Mouse (Mus musculus) neural tube, embryonic 15.5 days (tissue): ENCODE results near the gene Txnrd2. TPM values are rescaled to one million over a fixed set of nuclear protein-coding genes. Genes with fewer than 3 reads are reported as not detected.
A peak's percentile ranks its signal among the peaks of the same experiment; 100 is the strongest.

Experiments used
- ATAC-seq: fragments of 200-750 bp; cut with Nextera tagmentation; 2 replicates; pipeline ENCODE4 v1.8.0; 2017; ENCODE audit warnings: mild to moderate bottlenecking, moderate TSS enrichment, moderate library complexity; ENCODE audit not compliant: low FRiP score
- H3K27ac ChIP-seq: fragments of 300-500 bp; sonication (generic); replicated peaks from 2 replicates; pipeline ENCODE4 v1.5.1; 2015; ENCODE audit warnings: mild to moderate bottlenecking, inconsistent platforms
- H3K27me3 ChIP-seq: fragments of 300-500 bp; sonication (generic); replicated peaks from 2 replicates; pipeline ENCODE4 v1.6.1; 2015; ENCODE audit warnings: inconsistent platforms
- H3K36me3 ChIP-seq: fragments of 300-500 bp; sonication (generic); 2 replicates; pipeline ENCODE4 v1.6.1; 2015; ENCODE audit warnings: inconsistent platforms
- H3K4me1 ChIP-seq: fragments of 300-500 bp; sonication (generic); 2 replicates; pipeline ENCODE4 v1.6.1; 2015; ENCODE audit warnings: inconsistent platforms
- H3K4me2 ChIP-seq: fragments of 300-500 bp; sonication (generic); 2 replicates; pipeline ENCODE4 v1.6.1; 2015; ENCODE audit warnings: inconsistent platforms, mild to moderate bottlenecking, moderate library complexity
- H3K4me3 ChIP-seq: fragments of 300-500 bp; sonication (generic); replicated peaks from 2 replicates; pipeline ENCODE4 v1.5.1; 2015; ENCODE audit warnings: mild to moderate bottlenecking, inconsistent platforms
- H3K9ac ChIP-seq: fragments of 300-500 bp; sonication (generic); replicated peaks from 2 replicates; pipeline ENCODE4 v1.6.1; 2015; ENCODE audit warnings: mild to moderate bottlenecking, inconsistent platforms
- H3K9me3 ChIP-seq: fragments of 300-500 bp; sonication (generic); replicated peaks from 2 replicates; pipeline ENCODE4 v1.6.1; 2016; ENCODE audit warnings: inconsistent platforms
- WGBS: fragments of 180-500 bp; shearing (Covaris S2); methylation state at CpG from one replicate; pipeline ENCODE4 v1.1.7; 2015; ENCODE audit warnings: mixed read lengths; 5-methylcytosine and 5-hydroxymethylcytosine counted together
- polyA plus RNA-seq: library from polyadenylated mRNA; unstranded; fragments of >200 nt; fragmentation: Nextera tagmentation; extraction: Ambion mirVana; gene quantifications from 2 replicates; pipeline ENCODE4 v1.2.1, GENCODE M21; 2015

The Txnrd2 gene
- polyA plus RNA-seq: 28.3 and 30.9 TPM in 2 replicates

GRCm38 (mm10) chr16:18426215-18426791 is at the start of gene Txnrd2:
Gene Txnrd2, plus strand, starts transcription at chr16:18426384.
- Histone ChIP-seq H3K4me1 (peaks cover 30% of the 10 kb centered on the region), H3K9me3 (no peaks in the 10 kb centered on the region)
- WGBS: under 1% methylated on average over 52 of the region's 52 CpGs

GRCm38 (mm10) chr16:18377203-18377602 is 49.0 kb upstream of the Txnrd2 start:
- Histone ChIP-seq H3K4me3 (no peak overlapping the region), H3K4me2 (no peak overlapping the region), H3K36me3 (no peaks in the 10 kb centered on the region), H3K9ac (no peak overlapping the region), H3K9me3 (no peaks in the 10 kb centered on the region), H3K27ac (no peak overlapping the region), H3K27me3 (no peaks in the 10 kb centered on the region), H3K4me1 (peaks cover 37% of the 10 kb centered on the region)
- WGBS: 10% methylated on average over 3 of the region's 3 CpGs
- ATAC-seq: no peak

More at GRCm38 (mm10) chr16:18426215-18426791, at the start of gene Txnrd2:
- Histone ChIP-seq H3K27me3 (no peaks in the 10 kb centered on the region), H3K9ac (peak within 1 kb of the TSS; percentile 75), H3K27ac (peak within 1 kb of the TSS; percentile 78), H3K36me3 (peaks cover 10% of the 10 kb centered on the region), H3K4me3 (peak within 1 kb of the TSS; percentile 66), H3K4me2 (peak within 1 kb of the TSS; percentile 90)
- ATAC-seq: peak; percentile 85

GRCm38 (mm10) chr16:18378489-18378888 is 47.7 kb upstream of the Txnrd2 start:
- Histone ChIP-seq H3K9me3 (no peaks in the 10 kb centered on the region), H3K4me2 (no peak overlapping the region), H3K4me3 (no peak overlapping the region), H3K27ac (no peak overlapping the region), H3K36me3 (no peaks in the 10 kb centered on the region), H3K4me1 (peaks cover 48% of the 10 kb centered on the region), H3K9ac (no peak overlapping the region), H3K27me3 (no peaks in the 10 kb centered on the region)
- WGBS: 41% methylated on average over 1 of the region's 1 CpGs
- ATAC-seq: no peak

DNA sequence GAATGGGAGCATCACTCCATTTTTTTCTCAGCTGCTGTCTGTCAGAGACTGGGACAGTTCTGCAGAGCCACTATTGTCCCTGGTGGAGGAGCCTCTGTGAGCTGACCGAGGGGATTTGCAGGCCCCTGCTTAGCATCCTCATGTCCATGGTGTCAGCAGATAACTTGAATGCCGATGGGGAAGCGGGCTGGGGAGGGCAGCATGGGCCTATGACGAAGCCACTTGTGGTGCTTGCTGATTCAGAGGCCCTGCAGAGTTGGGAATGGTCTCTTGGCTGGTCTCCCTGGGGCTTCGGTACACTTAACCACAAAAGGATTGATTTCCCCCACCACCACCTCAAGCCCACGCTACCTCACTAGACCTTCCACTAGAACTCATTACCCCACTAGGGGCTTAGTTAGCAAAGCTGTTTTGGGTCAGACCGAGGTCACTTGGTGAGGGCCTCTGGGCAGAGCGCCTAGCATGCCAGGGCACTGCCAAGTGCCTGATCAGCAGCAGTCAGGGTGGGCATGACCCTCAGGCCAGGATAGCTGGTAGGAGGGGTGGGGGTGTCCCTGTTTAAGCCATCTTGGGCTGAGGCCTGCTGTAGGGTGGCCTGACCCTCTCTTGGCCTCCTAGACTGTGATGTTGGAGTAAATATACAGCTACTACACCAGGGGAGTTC is 46.7 kb upstream of the Txnrd2 start:
- no peaks in the 10 kb centered on the region for H3K9me3 ChIP-seq
- H3K36me3 ChIP-seq: no peaks in the 10 kb centered on the region
- H3K4me3 ChIP-seq: no peak overlapping the region
- ATAC-seq: peak; percentile 29; the same call in 1 of the 2 replicates
- no peak overlapping the region for H3K9ac ChIP-seq
- H3K4me1 ChIP-seq: peaks cover 57% of the 10 kb centered on the region
- H3K4me2 ChIP-seq: no peak overlapping the region
- no peaks in the 10 kb centered on the region for H3K27me3 ChIP-seq
- H3K27ac ChIP-seq: peak overlapping the region; percentile 76
- WGBS: 55% methylated on average over 8 of the region's 8 CpGs

- H3K36me3 ChIP-seq: no peaks in the 10 kb centered on the region
- no peak overlapping the region for H3K4me2 ChIP-seq
- WGBS: 16% methylated on average over 6 of the region's 6 CpGs
- H3K4me3 ChIP-seq: no peak overlapping the region
- H3K9ac ChIP-seq: no peak overlapping the region
- no peaks in the 10 kb centered on the region for H3K27me3 ChIP-seq
- no peaks in the 10 kb centered on the region for H3K9me3 ChIP-seq
- peak overlapping the region; percentile 76 for H3K27ac ChIP-seq
- peaks cover 58% of the 10 kb centered on the region for H3K4me1 ChIP-seq
- ATAC-seq: peak; percentile 67
Measured at GRCm38 (mm10) chr16:18380495-18381063, 45.6 kb upstream of the Txnrd2 start.

DNA sequence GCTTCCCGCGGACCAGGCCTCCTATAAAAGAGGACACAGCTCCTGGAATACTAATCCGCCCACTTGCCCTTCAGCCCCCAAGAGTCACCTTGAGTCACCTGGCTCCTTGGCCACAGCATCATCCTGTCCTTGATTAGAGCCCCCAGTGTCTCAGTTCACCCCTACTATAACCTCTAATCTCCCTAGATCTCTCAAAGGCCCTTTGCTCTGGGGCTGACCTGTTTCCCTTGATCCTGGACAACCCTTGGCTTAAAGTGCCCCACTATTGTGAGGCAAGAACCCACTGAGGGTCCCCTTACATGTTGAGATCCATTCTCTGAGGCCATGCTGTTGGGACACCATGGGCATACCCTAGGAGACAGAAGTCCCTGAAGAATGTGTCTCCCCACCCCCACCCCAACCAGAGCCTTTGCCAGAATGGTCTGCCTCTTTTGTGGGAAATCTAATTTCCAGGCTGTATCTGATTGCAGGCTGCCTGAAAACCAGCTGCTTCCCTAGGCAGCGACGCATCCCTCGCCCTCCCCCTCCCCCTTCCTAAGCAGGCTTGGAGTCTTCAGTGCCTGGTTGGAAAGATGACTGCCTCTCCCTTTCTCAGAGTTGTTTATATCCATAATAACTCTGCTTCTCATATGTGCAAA is 44.4 kb upstream of the Txnrd2 start:
- H3K4me3 ChIP-seq: no peak overlapping the region
- no peaks in the 10 kb centered on the region for H3K36me3 ChIP-seq
- peak overlapping the region; percentile 76 for H3K27ac ChIP-seq
- H3K4me1 ChIP-seq: peaks cover 65% of the 10 kb centered on the region
- no peaks in the 10 kb centered on the region for H3K27me3 ChIP-seq
- no peak overlapping the region for H3K4me2 ChIP-seq
- ATAC-seq: no peak
- no peaks in the 10 kb centered on the region for H3K9me3 ChIP-seq
- 47% methylated on average over 6 of the region's 6 CpGs for WGBS
- H3K9ac ChIP-seq: no peak overlapping the region

GRCm38 (mm10) chr16:18383045-18383726 is 43.0 kb upstream of the Txnrd2 start:
- H3K27me3 ChIP-seq: no peaks in the 10 kb centered on the region
- no peak overlapping the region for H3K4me3 ChIP-seq
- H3K36me3 ChIP-seq: no peaks in the 10 kb centered on the region
- no peak overlapping the region for H3K4me2 ChIP-seq
- no peak for ATAC-seq
- peak overlapping the region; percentile 67; the same call in 1 of the 2 replicates for H3K27ac ChIP-seq
- H3K4me1 ChIP-seq: peaks cover 74% of the 10 kb centered on the region
- WGBS: 74% methylated on average over 9 of the region's 9 CpGs
- H3K9me3 ChIP-seq: no peaks in the 10 kb centered on the region
- H3K9ac ChIP-seq: no peak overlapping the region

GRCm38 (mm10) chr16:18383756-18384155 is 42.4 kb upstream of the Txnrd2 start:
- Histone ChIP-seq H3K9me3 (no peaks in the 10 kb centered on the region), H3K4me2 (no peak overlapping the region), H3K4me1 (peaks cover 80% of the 10 kb centered on the region), H3K9ac (no peak overlapping the region), H3K27me3 (no peaks in the 10 kb centered on the region), H3K4me3 (no peak overlapping the region), H3K27ac (peak overlapping the region; percentile 67; the same call in 1 of the 2 replicates), H3K36me3 (no peaks in the 10 kb centered on the region)
- 11% methylated on average over 3 of the region's 3 CpGs for WGBS
- no peak for ATAC-seq

- Histone ChIP-seq H3K4me2 (no peak overlapping the region), H3K9ac (no peak overlapping the region), H3K4me1 (peaks cover 81% of the 10 kb centered on the region), H3K27me3 (no peaks in the 10 kb centered on the region), H3K9me3 (no peaks in the 10 kb centered on the region), H3K4me3 (no peak overlapping the region), H3K36me3 (no peaks in the 10 kb centered on the region), H3K27ac (no peak overlapping the region)
- 73% methylated on average over 7 of the region's 7 CpGs for WGBS
- no peak for ATAC-seq
Measured at GRCm38 (mm10) chr16:18384211-18384610, 42.0 kb upstream of the Txnrd2 start.

GRCm38 (mm10) chr16:18384659-18385058 is 41.5 kb upstream of the Txnrd2 start:
- H3K27ac ChIP-seq: no peak overlapping the region
- H3K9ac ChIP-seq: no peak overlapping the region
- WGBS: 56% methylated on average over 8 of the region's 8 CpGs
- ATAC-seq: no peak
- H3K4me1 ChIP-seq: peaks cover 81% of the 10 kb centered on the region
- no peak overlapping the region for H3K4me3 ChIP-seq
- no peak overlapping the region for H3K4me2 ChIP-seq
- no peaks in the 10 kb centered on the region for H3K9me3 ChIP-seq
- no peaks in the 10 kb centered on the region for H3K27me3 ChIP-seq
- no peaks in the 10 kb centered on the region for H3K36me3 ChIP-seq

GRCm38 (mm10) chr16:18385411-18385810 is 40.8 kb upstream of the Txnrd2 start:
- Histone ChIP-seq H3K9ac (no peak overlapping the region), H3K36me3 (no peaks in the 10 kb centered on the region), H3K27me3 (no peaks in the 10 kb centered on the region), H3K27ac (no peak overlapping the region), H3K4me2 (no peak overlapping the region), H3K4me1 (peaks cover 77% of the 10 kb centered on the region), H3K4me3 (no peak overlapping the region), H3K9me3 (no peaks in the 10 kb centered on the region)
- ATAC-seq: no peak
- 65% methylated on average over 5 of the region's 5 CpGs for WGBS
